Mouse (Mus musculus) MEL (cell line): ENCODE measurements around the gene Hoxc6. TPM values are rescaled to one million over a fixed set of nuclear protein-coding genes. Genes with fewer than 3 reads are reported as not detected.

Source experiments
- DNase-seq: peaks from one replicate; pipeline ENCODE4 v3.0.0; 2011; ENCODE audit warnings: low read depth, low spot score
- H3K27ac ChIP-seq: 2 replicates; pipeline ENCODE4 v1.5.1; 2012; ENCODE audit warnings: low read depth, mild to moderate bottlenecking, control low read depth, low read length, moderate library complexity; ENCODE audit not compliant: control insufficient read depth
- H3K27me3 ChIP-seq, 2 experiments: fragments of 150-350 bp in 1 of 2; sonication (generic) in 1 of 2; 2 replicates each; pipeline ENCODE4 v1.6.1; 2012; ENCODE audit warnings: low read length in 2 of 2, mild to moderate bottlenecking in 2 of 2, improper control_type of control experiment in 1 of 2, moderate library complexity in 1 of 2; ENCODE audit not compliant: insufficient read depth in 2 of 2, control insufficient read depth in 1 of 2
- H3K36me3 ChIP-seq, 2 experiments: 2 replicates each; pipeline ENCODE4 v1.6.1; 2012 to 2014; ENCODE audit warnings: low read length in 2 of 2, improper control_type of control experiment in 1 of 2, inconsistent platforms in 1 of 2, mild to moderate bottlenecking in 1 of 2; ENCODE audit not compliant: insufficient read depth in 2 of 2, control insufficient read depth in 1 of 2
- H3K4me1 ChIP-seq, 2 experiments: fragments of 150-350 bp in 1 of 2; sonication (generic) in 1 of 2; 2 replicates each; pipeline ENCODE4 v1.6.1; 2012; ENCODE audit warnings: low read length in 2 of 2, improper control_type of control experiment in 1 of 2, mild to moderate bottlenecking in 1 of 2; ENCODE audit not compliant: insufficient read depth in 2 of 2, control insufficient read depth in 1 of 2
- H3K4me3 ChIP-seq, 2 experiments: fragments of 150-350 bp in 1 of 2; sonication (generic) in 1 of 2; 2 replicates each; pipeline ENCODE4 v1.5.1; 2012; ENCODE audit warnings: low read depth in 2 of 2, low read length in 2 of 2, mild to moderate bottlenecking in 2 of 2, moderate library complexity in 2 of 2, control low read depth in 1 of 2, improper control_type of control experiment in 1 of 2; ENCODE audit not compliant: control insufficient read depth in 1 of 2, insufficient read depth in 1 of 2
- H3K79me2 ChIP-seq: 2 replicates; pipeline ENCODE4 v1.6.1; 2012; ENCODE audit warnings: mild to moderate bottlenecking, low read length, moderate library complexity; ENCODE audit not compliant: control insufficient read depth, poor library complexity, insufficient read depth
- H3K9ac ChIP-seq: 2 replicates; pipeline ENCODE4 v1.6.1; 2012; ENCODE audit warnings: low read depth, mild to moderate bottlenecking, control low read depth, low read length, moderate library complexity; ENCODE audit not compliant: control insufficient read depth, poor library complexity, severe bottlenecking
- H3K9me3 ChIP-seq: fragments of 150-350 bp; sonication (generic); replicated peaks from 2 replicates; pipeline ENCODE4 v1.6.1; 2012; ENCODE audit warnings: mild to moderate bottlenecking, low read length, improper control_type of control experiment, moderate library complexity; ENCODE audit not compliant: insufficient read depth
- BHLHE40 ChIP-seq: IDR thresholded peaks from 2 replicates; pipeline ENCODE4 v1.6.1; 2012; ENCODE audit warnings: low read depth, mild to moderate bottlenecking, inconsistent platforms, low read length, improper control_type of control experiment, borderline replicate concordance
- CHD2 ChIP-seq: IDR thresholded peaks from 2 replicates; pipeline ENCODE4 v1.6.1; 2011; ENCODE audit warnings: low read length, improper control_type of control experiment
- CTCF ChIP-seq, 3 experiments: IDR thresholded peaks in 2 of 3; conservative IDR thresholded peaks in 1 of 3; 2 replicates each; pipeline ENCODE4 v1.5.1; 2011 to 2012; ENCODE audit warnings: low read length in 3 of 3, low read depth in 2 of 3, mild to moderate bottlenecking in 2 of 3, improper control_type of control experiment in 1 of 3, inconsistent platforms in 1 of 3, mixed read lengths in 1 of 3, moderate library complexity in 1 of 3; ENCODE audit not compliant: control insufficient read depth in 1 of 3, insufficient read depth in 1 of 3, poor library complexity in 1 of 3, severe bottlenecking in 1 of 3
- E2F4 ChIP-seq: IDR thresholded peaks from 2 replicates; pipeline ENCODE4 v1.6.1; 2011; ENCODE audit warnings: low read depth, low read length, improper control_type of control experiment, borderline replicate concordance
- EP300 ChIP-seq, 2 experiments: IDR thresholded peaks; 2 replicates each; pipeline ENCODE4 v1.6.1; 2011; ENCODE audit warnings: improper control_type of control experiment in 2 of 2, low read length in 2 of 2, low read depth in 1 of 2, mild to moderate bottlenecking in 1 of 2
- JUND ChIP-seq: IDR thresholded peaks from 2 replicates; pipeline ENCODE4 v1.6.1; 2011; ENCODE audit warnings: low read depth, mild to moderate bottlenecking, improper control_type of control experiment, low read length
- KAT2A ChIP-seq: conservative IDR thresholded peaks from 2 replicates; pipeline ENCODE4 v1.6.1; 2012; ENCODE audit warnings: low read depth, low read length, improper control_type of control experiment, inconsistent platforms
- MAFK ChIP-seq: IDR thresholded peaks from 2 replicates; pipeline ENCODE4 v1.6.1; 2011; ENCODE audit warnings: low read depth, mild to moderate bottlenecking, low read length, improper control_type of control experiment, borderline replicate concordance
- MAX ChIP-seq: IDR thresholded peaks from 2 replicates; pipeline ENCODE4 v1.6.1; 2011; ENCODE audit warnings: low read length, improper control_type of control experiment
- MAZ ChIP-seq: IDR thresholded peaks from 2 replicates; pipeline ENCODE4 v1.6.1; 2012; ENCODE audit warnings: low read depth, mild to moderate bottlenecking, inconsistent platforms, low read length, improper control_type of control experiment
- MXI1 ChIP-seq: IDR thresholded peaks from 2 replicates; pipeline ENCODE4 v1.6.1; 2011; ENCODE audit warnings: mild to moderate bottlenecking, low read depth, low read length, improper control_type of control experiment
- MYB ChIP-seq: IDR thresholded peaks from 2 replicates; pipeline ENCODE4 v1.6.1; 2011; ENCODE audit warnings: mild to moderate bottlenecking, low read depth, low read length, improper control_type of control experiment
- MYC ChIP-seq: IDR thresholded peaks from 2 replicates; pipeline ENCODE4 v1.6.1; 2011; ENCODE audit warnings: low read depth, mild to moderate bottlenecking, low read length, improper control_type of control experiment, moderate library complexity
- NELFE ChIP-seq: IDR thresholded peaks from 2 replicates; pipeline ENCODE4 v1.6.1; 2011; ENCODE audit warnings: low read depth, low read length, improper control_type of control experiment
- NRF1 ChIP-seq: IDR thresholded peaks from 2 replicates; pipeline ENCODE4 v1.6.1; 2014; ENCODE audit warnings: low read depth, mild to moderate bottlenecking, inconsistent platforms, low read length, improper control_type of control experiment, moderate library complexity; ENCODE audit not compliant: poor library complexity, insufficient read depth, severe bottlenecking
- POLR2AphosphoS2 ChIP-seq: IDR thresholded peaks from 2 replicates; pipeline ENCODE4 v1.6.1; 2011; ENCODE audit warnings: low read length, improper control_type of control experiment
- RAD21 ChIP-seq: IDR thresholded peaks from 2 replicates; pipeline ENCODE4 v1.6.1; 2011; ENCODE audit warnings: mild to moderate bottlenecking, low read depth, low read length, improper control_type of control experiment
- SMC3 ChIP-seq: IDR thresholded peaks from 2 replicates; pipeline ENCODE4 v1.6.1; 2011; ENCODE audit warnings: low read depth, low read length, improper control_type of control experiment
- TAL1 ChIP-seq: IDR thresholded peaks from 2 replicates; pipeline ENCODE4 v1.6.1; 2012; ENCODE audit warnings: mild to moderate bottlenecking, inconsistent platforms, low read length, moderate library complexity, mixed read lengths
- TCF12 ChIP-seq: IDR thresholded peaks from 2 replicates; pipeline ENCODE4 v1.6.1; 2014; ENCODE audit warnings: low read depth, mild to moderate bottlenecking, inconsistent platforms, low read length, improper control_type of control experiment, moderate library complexity
- USF1 ChIP-seq: IDR thresholded peaks from 2 replicates; pipeline ENCODE4 v1.6.1; 2014; ENCODE audit warnings: low read depth, mild to moderate bottlenecking, inconsistent platforms, low read length, improper control_type of control experiment, moderate library complexity
- USF2 ChIP-seq, 2 experiments: IDR thresholded peaks; 2 replicates each; pipeline ENCODE4 v1.6.1; 2011 to 2012; ENCODE audit warnings: improper control_type of control experiment in 2 of 2, low read length in 2 of 2, borderline replicate concordance in 1 of 2, inconsistent platforms in 1 of 2, low read depth in 1 of 2, mild to moderate bottlenecking in 1 of 2; ENCODE audit not compliant: insufficient read depth in 1 of 2
- ZKSCAN1 ChIP-seq: IDR thresholded peaks from 2 replicates; pipeline ENCODE4 v1.6.1; 2012; ENCODE audit warnings: low read depth, mild to moderate bottlenecking, inconsistent platforms, low read length, improper control_type of control experiment, moderate library complexity
- ZNF384 ChIP-seq: IDR thresholded peaks from 2 replicates; pipeline ENCODE4 v1.6.1; 2012; ENCODE audit warnings: low read depth, mild to moderate bottlenecking, inconsistent platforms, low read length, improper control_type of control experiment
- polyA plus RNA-seq, 2 experiments: library from polyadenylated mRNA; stranded (reverse) in 1 of 2; unstranded in 1 of 2; fragments of >175 nt in 1 of 2; fragments of >200 nt in 1 of 2; gene quantifications; 2 replicates each; pipeline versions ENCODE4 v1.2.1 to v1.2.4; 2012; ENCODE audit warnings: low replicate concordance in 2 of 2, low read depth in 1 of 2; ENCODE audit not compliant: insufficient read length in 2 of 2, insufficient read depth in 1 of 2, missing spikeins in 1 of 2
- total RNA-seq: library from RNA; depleted of rRNA; stranded (reverse); fragments of 300-350 nt; gene quantifications from 2 replicates; pipeline ENCODE4 v1.2.3, GENCODE M21; 2012

The Hoxc6 gene
- total and polyA plus RNA-seq, 3 experiments, result 2.3 to 9.4 TPM; not detected in 1

DNA sequence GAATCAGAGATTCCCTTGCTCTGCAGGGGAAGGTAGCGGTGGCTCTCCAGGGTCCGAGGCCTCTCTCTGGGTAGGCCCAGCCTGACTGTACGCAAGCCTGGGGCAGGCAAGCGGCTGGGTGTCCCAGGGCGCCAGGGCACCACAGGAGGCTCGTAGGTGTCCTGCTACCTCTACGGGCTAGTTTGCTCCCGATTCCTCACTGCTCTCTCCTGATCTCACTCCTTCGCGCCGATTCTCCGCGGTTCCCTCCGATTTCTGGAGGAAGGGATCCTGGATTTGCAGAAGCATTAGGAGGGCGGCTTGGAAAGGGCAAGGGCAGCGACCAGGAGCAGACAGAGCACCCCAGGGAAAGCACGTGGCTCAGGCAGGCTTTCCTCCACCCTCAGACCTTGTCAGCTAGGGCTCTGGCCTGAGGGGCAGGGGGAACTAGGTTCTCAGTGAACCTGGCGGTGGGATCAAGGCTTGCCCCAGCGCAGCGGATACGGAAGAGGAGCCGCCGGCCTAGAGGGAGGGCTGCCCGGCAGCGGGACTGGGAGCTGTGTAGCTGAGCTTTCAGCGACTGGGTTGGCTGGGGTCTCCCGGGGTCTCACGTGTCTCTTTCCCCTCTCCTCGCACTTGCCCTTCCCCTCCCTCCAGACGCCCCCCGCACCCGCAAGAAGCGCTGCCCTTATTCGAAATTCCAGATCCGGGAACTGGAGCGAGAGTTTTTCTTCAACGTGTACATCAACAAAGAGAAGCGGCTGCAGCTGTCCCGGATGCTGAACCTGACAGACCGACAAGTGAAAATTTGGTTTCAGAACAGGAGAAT lies 42.0 kb upstream of the Hoxc6 start:
- no peaks in the 10 kb centered on the region for H3K4me1 ChIP-seq
- no peak overlapping the region for H3K9ac ChIP-seq
- H3K36me3 ChIP-seq, result no peaks in the 10 kb centered on the region
- H3K79me2 ChIP-seq, result no peaks in the 10 kb centered on the region
- H3K4me3 ChIP-seq, result no peak overlapping the region
- DNase-seq, result no peak
- peaks cover 32 to 54% of the 10 kb centered on the region in 2 experiments for H3K27me3 ChIP-seq
- H3K9me3 ChIP-seq, result no peaks in the 10 kb centered on the region
- H3K27ac ChIP-seq, result no peak overlapping the region
- TF ChIP-seq E2F4 (no peak), MYB (no peak), EP300 (IDR thresholded peaks at IDR 0.05; ENCODE audit: low read depth in 1 of 2, low read length in 2 of 2) (no peak), POLR2AphosphoS2 (no peak), KAT2A (no peak), MYC (no peak)

- Histone ChIP-seq H3K36me3 (no peaks in the 10 kb centered on the region), H3K79me2 (no peaks in the 10 kb centered on the region), H3K4me3 (no peak overlapping the region), H3K4me1 (no peaks in the 10 kb centered on the region), H3K27me3 (peaks cover 31 to 55% of the 10 kb centered on the region in 2 experiments), H3K9ac (no peak overlapping the region), H3K9me3 (no peaks in the 10 kb centered on the region), H3K27ac (no peak overlapping the region)
- DNase-seq, result no peak
- TF ChIP-seq NRF1, result no peak
- TF ChIP-seq NELFE, result no peak
- no peak for TF ChIP-seq SMC3
- no peak for TF ChIP-seq BHLHE40
- no peak for TF ChIP-seq RAD21
These were observed 41.2 kb upstream of the Hoxc6 start for GRCm38 (mm10) chr15:102956906-102957305.

DNA sequence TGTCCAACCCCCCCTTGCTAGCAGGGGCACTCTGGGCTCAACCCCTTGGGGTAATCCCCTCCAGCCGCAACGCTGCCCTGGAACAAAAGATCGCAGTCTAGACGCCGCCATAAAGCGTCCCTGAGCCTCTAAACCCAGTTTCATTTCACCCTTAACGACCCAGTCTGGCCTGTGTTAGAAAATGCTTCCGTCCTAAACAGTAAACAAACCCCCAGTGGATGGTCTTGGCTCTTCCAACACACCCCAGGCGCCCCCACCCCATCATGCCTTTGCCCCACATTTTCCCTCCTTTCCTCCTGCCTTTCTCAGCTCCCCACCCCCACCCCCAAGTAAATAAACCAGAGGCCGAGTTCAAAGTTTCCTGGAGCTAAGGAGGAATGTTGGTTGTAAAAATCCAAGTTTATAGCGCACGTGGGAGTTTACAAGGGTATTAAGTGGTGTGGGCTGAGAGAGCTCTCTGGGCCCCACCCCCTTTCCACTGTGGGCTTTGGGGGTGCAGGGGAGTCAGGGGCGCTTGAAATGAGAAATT lies 38.3 kb upstream of the Hoxc6 start:
- Histone ChIP-seq H3K4me1 (no peaks in the 10 kb centered on the region), H3K27ac (no peak overlapping the region), H3K27me3 (peaks cover 29 to 54% of the 10 kb centered on the region in 2 experiments), H3K36me3 (no peaks in the 10 kb centered on the region), H3K9me3 (no peaks in the 10 kb centered on the region), H3K79me2 (no peaks in the 10 kb centered on the region), H3K4me3 (no peak overlapping the region), H3K9ac (no peak overlapping the region)
- TF ChIP-seq MAFK, result no peak
- no peak for TF ChIP-seq MAZ
- TF ChIP-seq ZNF384, result no peak
- no peak for TF ChIP-seq ZKSCAN1
- no peak for TF ChIP-seq JUND
- TF ChIP-seq TCF12, result no peak
- no peak for TF ChIP-seq MYB
- no peak for TF ChIP-seq MXI1
- TF ChIP-seq CHD2, result no peak
- TF ChIP-seq CTCF (IDR thresholded peaks at IDR 0.05 in 2 of 3, conservative IDR thresholded peaks at IDR 0.05 in 1 of 3; ENCODE audit: control insufficient read depth in 1 of 3, insufficient read depth in 1 of 3, low read depth in 2 of 3, low read length in 3 of 3, poor library complexity in 1 of 3, severe bottlenecking in 1 of 3), result no peak
- no peak for TF ChIP-seq E2F4
- no peak for TF ChIP-seq MAX
- TF ChIP-seq RAD21, result no peak
- no peak for TF ChIP-seq MYC
- TF ChIP-seq TAL1, result no peak
- TF ChIP-seq USF2 (IDR thresholded peaks at IDR 0.05; ENCODE audit: borderline replicate concordance in 1 of 2, insufficient read depth in 1 of 2, low read depth in 1 of 2, low read length in 2 of 2), result no peak
- TF ChIP-seq USF1, result no peak
- DNase-seq, result no peak
